Mouse (Mus musculus): ENCODE measurements around the gene Prpf38a.

Prpf38a gene

GRCm38 (mm10) chr4:108578840-108579742, at the start of gene Prpf38a, which contains the start of gene Orc1:
TSS of gene Prpf38a (minus strand) at chr4:108579336.
TSS of gene Orc1 (plus strand) at chr4:108579423.
- DNase-seq (ENCODE audit: low read depth, low spot score), result peak; percentile 97

GRCm38 (mm10) chr4:108627066-108627465, 47.9 kb upstream of the Prpf38a start:
- DNase-seq (ENCODE audit: low read depth, low spot score), result no peak

GRCm38 (mm10) chr4:108621504-108621903, 42.4 kb upstream of the Prpf38a start:
- peak; percentile 37 for DNase-seq (ENCODE audit: low read depth, low spot score)

GRCm38 (mm10) chr4:108620536-108620935, 41.4 kb upstream of the Prpf38a start:
- no peak for DNase-seq (ENCODE audit: low read depth, low spot score)

GRCm38 (mm10) chr4:108619587-108620341, 40.6 kb upstream of the Prpf38a start, which contains the start of gene Cc2d1b:
TSS of gene Cc2d1b (plus strand) at chr4:108619940.
- peak; percentile 99 for DNase-seq (ENCODE audit: low read depth, low spot score)

- DNase-seq (ENCODE audit: low read depth, low spot score), result no peak
Observed at GRCm38 (mm10) chr4:108619165-108619564, 40.0 kb upstream of the Prpf38a start.

- no peak for DNase-seq (ENCODE audit: low read depth, low spot score)
Observed at GRCm38 (mm10) chr4:108618586-108618985, 39.5 kb upstream of the Prpf38a start.

GRCm38 (mm10) chr4:108610935-108611334, 31.8 kb upstream of the Prpf38a start:
- DNase-seq (ENCODE audit: low read depth, low spot score), result no peak

GRCm38 (mm10) chr4:108608651-108609050, 29.5 kb upstream of the Prpf38a start:
- DNase-seq (ENCODE audit: low read depth, low spot score), result no peak

- no peak for DNase-seq (ENCODE audit: low read depth, low spot score)
Observed at GRCm38 (mm10) chr4:108601870-108602269, 22.7 kb upstream of the Prpf38a start.

GRCm38 (mm10) chr4:108598306-108598705, 19.2 kb upstream of the Prpf38a start:
- DNase-seq (ENCODE audit: low read depth, low spot score), result no peak

- DNase-seq (ENCODE audit: low read depth, low spot score), result no peak
Observed at GRCm38 (mm10) chr4:108595785-108596184, 16.6 kb upstream of the Prpf38a start.

- no peak for DNase-seq (ENCODE audit: low read depth, low spot score)
Observed at GRCm38 (mm10) chr4:108593376-108593775, 14.2 kb upstream of the Prpf38a start.

- peak; percentile 15 for DNase-seq (ENCODE audit: low read depth, low spot score)
Observed at GRCm38 (mm10) chr4:108579743-108580411, 741 bp upstream of the Prpf38a start.

- no peak for DNase-seq (ENCODE audit: low read depth, low spot score)
Observed at GRCm38 (mm10) chr4:108572644-108573043, 6.5 kb downstream of the Prpf38a start.

- no peak for DNase-seq (ENCODE audit: low read depth, low spot score)
Observed at GRCm38 (mm10) chr4:108565026-108565425, 14.1 kb downstream of the Prpf38a start.

GRCm38 (mm10) chr4:108539701-108540100, 39.4 kb downstream of the Prpf38a start:
- no peak for DNase-seq (ENCODE audit: low read depth, low spot score)

All from CD4-positive helper T cell, adult 2 months (primary cell).